Mouse (Mus musculus): ENCODE measurements at regions not wholly inside any gene's neighbourhood (a gene's known extent, or its start where the extent isn't known, plus 50 kb on each side); places are given as distances from the start of the nearest gene placed in this dataset.
"Not testable (repeated sequence)": the region's sequence is repeated elsewhere in the genome, so short reads cannot be mapped to it uniquely, and the experiment has no call there.

GRCm38 (mm10) chr11:28993270-28993847 lies 137.2 kb upstream of the Pnpt1 start:
- DNase-seq = peak; percentile 11

- DNase-seq = no peak
These were observed 132.0 kb upstream of the Pnpt1 start for GRCm38 (mm10) chr11:28998314-28999106.

GRCm38 (mm10) chr11:28999196-28999595 lies 131.3 kb upstream of the Pnpt1 start:
- DNase-seq = no peak

GRCm38 (mm10) chr11:28999620-29000019 lies 130.9 kb upstream of the Pnpt1 start:
- DNase-seq = no peak

- no peak for DNase-seq
These were observed 130.3 kb upstream of the Pnpt1 start for GRCm38 (mm10) chr11:29000212-29000611.

GRCm38 (mm10) chr11:29017406-29017805 lies 113.1 kb upstream of the Pnpt1 start:
- DNase-seq = no peak

- DNase-seq = no peak
These were observed 89.7 kb upstream of the Pnpt1 start for GRCm38 (mm10) chr11:29040817-29041216.

- not testable (repeated sequence) for DNase-seq
These were observed 82.4 kb upstream of the Pnpt1 start for GRCm38 (mm10) chr11:29047985-29048610.

GRCm38 (mm10) chr11:29052625-29053024 lies 77.9 kb upstream of the Pnpt1 start:
- DNase-seq = no peak

GRCm38 (mm10) chr11:29069586-29069985 lies 61.0 kb upstream of the Pnpt1 start:
- DNase-seq = not testable (repeated sequence)

GRCm38 (mm10) chr11:29072231-29072630 lies 58.3 kb upstream of the Pnpt1 start:
- DNase-seq = no peak
